Mouse (Mus musculus): ENCODE data around the gene Dhx40.

- TF ChIP-seq CTCF (IDR thresholded peaks at IDR 0.05; ENCODE audit: control insufficient read depth, insufficient read depth, insufficient replicate concordance, low read depth, low read length) (no peak), POLR2A (IDR thresholded peaks at IDR 0.05; ENCODE audit: control insufficient read depth, low read depth, low read length) (no peak)
These were observed 36.3 kb upstream of the Dhx40 start for GRCm38 (mm10) chr11:86843831-86844230.

Measured in testis, adult 2 months (tissue).